Mouse (Mus musculus) gastrocnemius, postnatal 10 days (tissue): ENCODE results near the gene AF067063. TPM values are rescaled to one million over a fixed set of nuclear protein-coding genes. Genes with fewer than 3 reads are reported as not detected.

Experiments used
- total RNA-seq, 2 experiments: library from RNA; stranded (reverse); gene quantifications; 2 replicates each; pipeline ENCODE4 v1.2.3; 2021

Gene AF067063
- total RNA-seq, 2 experiments from 2014 or later: not detected

Other genes starting within 250 kb of the AF067063 start
- gene Ccl28, start 206.4 kb downstream of the AF067063 start, total RNA-seq: under 1 TPM; 0.19 to 0.23 TPM
- 10 to 100 TPM; 52.4 to 57.1 TPM for gene Hmgcs1, start 139.8 kb downstream of the AF067063 start, total RNA-seq
- gene Nim1k, start 74.3 kb downstream of the AF067063 start, total RNA-seq: 1 to 10 TPM; 2.1 to 2.5 TPM
- gene Zfp131, start 39.3 kb downstream of the AF067063 start, total RNA-seq: 10 to 100 TPM; 14.9 to 20.6 TPM
- not detected for gene D13Ertd608e, start 5.8 kb upstream of the AF067063 start, total RNA-seq
- gene Tcstv1, start 64.6 kb upstream of the AF067063 start, total RNA-seq: not detected
- gene Gm21761, start 99.1 kb upstream of the AF067063 start, total RNA-seq: not detected
- not detected for gene B020031M17Rik, start 120.6 kb upstream of the AF067063 start, total RNA-seq
- not detected for gene Gm36079, start 196.8 kb upstream of the AF067063 start, total RNA-seq
- gene Gm21188, start 222.0 kb upstream of the AF067063 start, total RNA-seq: under 1 TPM in 1 of 2 experiments, not detected in 1; 0.29 TPM